Mouse (Mus musculus) layer of hippocampus, postnatal 36 days (tissue): ENCODE results near the gene Sar1b. TPM values are rescaled to one million over a fixed set of nuclear protein-coding genes. Genes with fewer than 3 reads are reported as not detected.

Source experiments
- DNase-seq, 2 experiments: peaks; one replicate each; pipeline ENCODE4 v3.0.0; 2022
- total RNA-seq, 2 experiments: library from RNA; stranded (reverse); gene quantifications; 2 replicates each; pipeline ENCODE4 v1.2.3; 2021

Sar1b gene
- total RNA-seq, 2 experiments from 2014 or later, result 65.6 to 77.6 TPM

DNA sequence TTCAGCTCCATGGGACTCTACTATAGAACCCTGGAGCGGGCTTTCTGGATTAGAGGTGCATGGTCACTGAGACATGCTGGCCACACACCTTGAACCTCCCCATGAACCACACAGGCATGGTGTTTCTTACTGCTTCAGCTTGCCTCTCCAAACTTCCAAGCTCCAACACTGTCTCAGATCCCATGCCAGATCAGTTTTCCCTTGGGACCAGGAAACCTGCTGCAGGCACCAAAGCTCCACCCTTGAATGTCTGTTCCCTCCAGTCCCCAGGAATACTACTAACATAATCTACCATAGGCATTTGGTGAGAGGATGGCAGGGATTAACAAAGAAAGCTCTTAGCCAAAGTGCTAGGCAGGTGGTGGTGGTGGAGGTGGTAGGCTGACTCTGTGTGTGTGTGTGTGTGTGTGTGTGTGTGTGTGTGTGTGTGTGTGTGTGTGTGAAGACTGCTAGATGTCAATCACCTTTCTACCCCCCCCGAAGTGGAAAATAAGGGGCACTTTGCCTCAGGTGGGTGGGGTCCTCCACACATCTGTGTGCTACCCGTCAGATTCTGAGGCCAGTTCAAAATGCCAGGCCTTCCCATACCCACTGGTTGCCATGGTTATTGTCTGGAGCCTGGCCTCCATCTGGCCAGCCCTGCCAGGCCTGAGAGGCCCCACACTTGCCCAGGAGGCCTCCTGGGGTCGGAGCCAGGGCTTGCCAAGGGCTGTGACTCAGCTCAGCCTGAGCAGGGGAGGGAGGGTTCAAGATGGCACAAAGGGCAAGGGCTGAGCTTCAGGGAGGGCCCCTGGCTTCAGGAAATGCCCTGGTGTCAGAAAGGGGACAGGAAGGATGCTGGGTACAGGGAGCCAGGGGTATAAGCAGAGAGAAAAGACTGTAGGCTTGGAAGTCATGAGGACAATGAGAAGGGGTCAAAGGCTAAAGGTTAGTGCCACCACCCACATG is 68.7 kb downstream of the Sar1b start:
- peak in 1 of 2 experiments; percentile 31 for DNase-seq

DNA sequence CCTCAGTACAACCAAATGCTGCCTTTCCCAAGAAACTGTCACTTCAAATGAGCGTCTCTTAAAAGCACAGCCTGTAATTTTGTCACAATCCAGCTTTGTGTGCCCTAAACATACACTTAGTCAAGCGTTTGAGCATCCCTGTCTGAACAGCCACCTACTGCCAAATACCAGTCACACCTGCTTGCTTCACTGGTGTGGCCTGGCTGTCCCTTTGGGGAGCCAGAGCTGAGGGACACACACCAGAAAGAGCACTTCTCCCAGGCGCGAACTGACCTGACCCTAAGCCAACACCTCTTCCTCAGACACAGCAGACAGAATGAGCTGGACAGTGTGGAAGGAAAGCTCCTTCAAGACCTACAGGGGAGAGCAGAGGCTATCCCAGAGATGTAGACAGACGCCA is 69.5 kb downstream of the Sar1b start:
- DNase-seq, result no peak

DNA sequence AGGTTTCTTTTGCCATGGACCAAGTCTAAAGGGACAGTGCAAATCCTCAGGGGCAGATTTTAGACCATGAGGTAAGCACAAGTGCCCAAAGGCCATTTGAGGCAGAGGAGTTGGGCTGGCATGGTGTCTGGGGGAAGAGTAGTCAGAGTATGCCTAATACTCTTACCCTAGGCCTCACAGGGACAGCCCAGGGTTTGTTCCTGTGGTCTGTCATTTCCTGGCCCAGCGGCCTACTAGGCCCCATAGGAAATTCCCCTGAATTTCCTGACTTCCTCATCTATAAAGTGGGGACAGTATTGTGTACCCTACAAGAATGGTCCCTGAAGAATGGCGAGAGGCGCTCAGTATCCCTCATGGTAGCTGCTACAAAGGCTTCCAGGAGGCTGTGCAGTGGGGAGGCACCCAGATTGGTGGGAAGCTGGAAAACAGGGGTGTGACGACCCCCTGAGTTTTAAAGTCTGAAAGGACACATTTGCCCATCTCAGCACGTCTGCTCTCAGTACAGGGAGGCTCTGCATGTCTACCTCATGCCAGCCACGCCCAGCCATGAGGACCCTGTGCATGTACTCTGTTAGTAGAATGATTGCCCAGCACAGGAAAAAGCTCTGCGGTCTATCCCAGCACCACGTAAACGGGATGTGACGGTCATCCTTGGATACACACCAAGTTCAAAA is 70.0 kb downstream of the Sar1b start:
- DNase-seq, result no peak

DNA sequence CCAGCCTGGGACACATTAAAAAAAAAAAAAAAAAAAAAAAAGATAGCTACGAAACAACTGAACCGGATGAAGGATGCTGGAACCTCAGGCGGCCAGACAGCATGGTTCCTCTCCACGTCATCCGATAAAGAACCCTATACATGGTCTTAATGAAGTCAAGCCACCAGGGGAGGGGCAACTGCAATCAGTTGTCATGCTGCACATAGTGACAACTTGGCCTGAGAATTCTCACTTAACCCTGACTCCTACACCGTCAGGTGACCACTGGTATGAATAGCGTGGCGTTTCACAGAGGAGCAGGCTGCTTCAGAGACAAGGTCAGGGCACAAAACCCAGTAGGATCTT is 70.6 kb downstream of the Sar1b start:
- no peak for DNase-seq

DNA sequence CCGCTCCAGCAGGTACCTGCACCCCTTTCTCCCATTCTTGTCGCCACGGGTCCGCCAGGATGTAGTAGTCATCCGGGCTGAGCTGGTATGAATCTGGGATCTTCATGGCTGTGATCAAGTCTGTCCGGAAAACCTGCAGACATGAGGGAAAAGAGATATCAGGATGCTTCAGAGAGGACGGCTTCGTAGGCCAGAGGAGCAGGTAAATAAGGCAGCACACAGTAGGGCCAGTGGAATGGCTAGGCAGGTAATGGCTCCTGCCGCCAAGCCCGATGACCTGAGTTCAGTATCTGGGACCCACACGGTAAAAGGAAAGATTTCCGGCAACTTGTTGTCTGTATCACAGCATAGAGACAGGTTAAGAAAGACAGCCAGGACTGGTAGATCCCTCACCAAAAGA is 72.1 kb downstream of the Sar1b start:
- no peak for DNase-seq

DNA sequence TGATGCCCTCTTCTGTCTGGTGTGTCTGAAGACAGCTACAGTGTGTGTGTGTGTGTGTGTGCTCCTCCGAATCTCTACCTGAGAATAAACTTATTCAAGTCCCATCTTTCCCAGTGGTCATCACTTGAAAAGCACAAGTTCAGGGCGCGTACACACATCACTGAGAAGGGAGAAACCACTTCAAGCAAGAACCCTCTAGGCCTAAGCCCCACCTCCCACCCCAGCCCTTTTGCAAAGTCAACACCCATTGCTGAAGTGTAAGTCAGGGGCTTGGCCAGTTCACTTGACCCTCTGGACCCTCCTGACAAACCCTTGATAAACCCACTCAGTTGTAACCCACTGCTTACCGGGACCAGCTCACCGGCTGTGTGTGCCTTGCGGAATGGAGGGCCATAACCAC is 73.0 kb downstream of the Sar1b start:
- no peak for DNase-seq

DNA sequence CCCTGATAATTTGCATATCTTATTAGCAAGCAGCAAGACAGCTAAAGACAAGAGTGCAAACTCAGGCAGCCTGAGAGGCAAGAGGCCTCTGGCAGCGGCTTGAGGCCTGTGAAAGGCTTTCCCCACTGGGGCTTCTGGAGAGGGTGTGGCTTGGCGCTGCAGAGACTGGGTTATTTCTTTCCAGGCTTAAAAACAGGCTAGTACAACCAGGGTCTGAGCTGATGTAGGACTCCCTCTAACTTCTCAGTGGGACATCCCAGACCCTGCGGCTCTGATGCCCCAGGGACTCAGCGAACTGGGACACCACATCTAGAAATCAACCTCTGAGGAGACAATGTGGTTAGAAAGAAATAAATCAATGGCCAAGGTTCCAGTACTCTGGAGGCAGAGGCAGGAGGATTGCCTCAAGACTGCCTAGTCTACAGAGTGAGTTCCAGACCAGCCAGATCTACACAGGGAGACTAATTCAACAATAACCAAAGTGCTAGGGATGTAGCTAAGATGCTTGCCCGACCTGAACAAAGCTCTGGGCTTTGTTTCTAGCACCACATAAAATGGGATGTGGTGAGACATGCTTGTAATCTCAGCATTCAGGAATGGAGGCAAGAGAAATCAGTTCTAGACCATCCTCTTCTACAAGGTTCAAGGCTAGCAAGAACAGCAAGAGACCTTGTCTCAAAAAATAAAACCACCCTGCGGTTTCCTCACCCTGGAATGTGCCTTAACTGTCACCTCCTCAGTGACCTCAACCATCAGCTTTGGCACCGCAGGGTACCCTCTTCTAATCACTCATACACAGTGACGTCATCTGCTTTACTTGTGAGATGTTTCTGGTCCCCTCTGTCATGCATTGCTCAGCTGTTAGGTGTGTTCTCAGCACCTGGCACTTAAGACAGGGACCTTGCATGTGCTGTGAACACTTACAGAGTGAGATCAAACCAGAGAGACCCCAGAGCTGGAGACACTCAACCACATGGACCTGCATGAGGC is 74.0 kb downstream of the Sar1b start:
- DNase-seq, result no peak

DNA sequence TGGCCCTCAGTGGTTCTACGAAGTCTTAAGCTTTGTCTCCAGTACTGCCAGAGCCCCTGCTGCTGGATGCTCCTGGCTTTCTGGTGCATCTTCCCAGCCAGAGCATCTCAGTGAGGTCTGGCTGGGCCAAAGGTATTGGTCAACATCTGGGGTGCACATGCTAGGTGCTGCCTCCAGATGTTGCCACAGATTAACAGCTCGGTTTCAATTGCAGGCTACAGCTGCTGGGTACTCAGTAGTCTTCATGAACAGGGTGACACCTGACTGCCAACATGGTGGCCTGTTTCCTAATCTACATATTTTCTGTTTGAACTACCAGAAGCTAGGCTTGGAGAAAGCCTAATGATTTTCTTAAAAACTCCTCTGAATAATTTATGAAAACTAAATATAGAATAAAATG is 75.6 kb downstream of the Sar1b start:
- DNase-seq, result no peak

DNA sequence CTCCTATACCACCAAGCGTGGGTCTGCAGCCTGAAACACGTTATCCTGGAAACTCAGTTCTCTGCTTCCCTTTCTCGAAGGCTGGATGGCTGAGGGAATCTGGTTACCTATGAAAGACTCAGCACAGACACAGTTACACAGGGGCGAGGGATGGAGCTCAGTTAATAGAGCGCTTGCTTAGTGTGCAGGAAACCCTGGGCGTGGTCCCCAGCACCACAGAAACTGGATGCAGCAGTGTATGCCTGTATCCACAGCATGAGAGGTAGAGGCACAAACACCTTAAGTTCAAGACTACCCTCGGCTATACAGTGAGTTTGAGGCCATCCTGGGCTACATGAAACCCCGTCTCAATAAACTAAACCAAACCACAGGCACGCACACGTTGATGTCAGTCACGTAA is 76.5 kb downstream of the Sar1b start:
- DNase-seq, result no peak

DNA sequence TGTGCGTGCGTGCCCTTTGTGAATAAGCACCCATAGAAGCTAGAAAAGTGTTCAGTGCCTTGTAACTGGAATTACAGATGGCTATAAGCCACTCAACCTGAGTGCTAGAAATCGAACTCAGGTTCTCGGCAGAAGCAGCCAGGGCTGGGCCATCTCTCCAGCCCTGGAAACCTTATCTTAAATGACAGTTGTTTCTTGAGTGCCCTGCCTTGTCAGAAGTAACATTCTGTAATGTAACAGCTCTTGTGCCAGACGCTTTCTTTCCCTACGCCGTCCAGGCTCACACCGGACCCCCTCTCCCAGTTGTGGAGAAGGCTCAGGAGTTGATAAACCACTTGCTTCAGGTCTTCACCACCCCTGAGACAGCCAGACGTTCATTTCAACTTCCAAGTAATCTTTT is 77.2 kb downstream of the Sar1b start:
- DNase-seq, result no peak

DNA sequence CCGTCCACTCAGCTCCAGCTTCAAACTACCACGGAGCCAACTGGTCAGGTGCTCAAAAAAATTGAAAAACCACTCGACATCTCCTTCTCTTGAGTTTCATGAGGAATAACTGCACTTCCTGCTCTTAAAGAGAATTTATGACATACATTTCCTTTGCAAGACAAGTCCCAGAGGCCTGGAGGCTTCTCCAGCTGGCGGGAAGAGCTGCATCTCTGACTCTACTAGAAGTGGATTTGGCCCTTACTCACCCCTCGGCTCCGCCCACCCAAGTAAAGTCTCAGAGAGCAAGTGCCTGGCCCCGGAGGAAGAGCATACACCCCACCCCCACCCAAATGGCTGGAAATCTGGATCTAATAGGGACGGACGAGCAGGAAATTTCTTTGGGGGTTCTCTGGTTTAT is 77.7 kb downstream of the Sar1b start:
- DNase-seq, result no peak

Other genes starting within 250 kb of the Sar1b start
- 1 to 10 TPM; 7.9 to 9.5 TPM for gene Phykpl, start 178.9 kb upstream of the Sar1b start, total RNA-seq
- gene Hnrnpab, start 156.8 kb upstream of the Sar1b start, total RNA-seq, result 100 to 1,000 TPM; 147 to 154 TPM
- gene Nhp2, start 144.0 kb upstream of the Sar1b start, total RNA-seq, result 10 to 100 TPM; 41.8 to 45.5 TPM
- gene Rmnd5b, start 127.8 kb upstream of the Sar1b start, total RNA-seq, result 10 to 100 TPM; 60.0 to 62.6 TPM
- 10 to 100 TPM; 12.4 to 12.6 TPM for gene N4bp3, start 112.8 kb upstream of the Sar1b start, total RNA-seq
- gene D930048N14Rik, start 112.7 kb upstream of the Sar1b start, total RNA-seq, result 1 to 10 TPM; 1.5 to 1.9 TPM
- 10 to 100 TPM; 41.1 to 43.6 TPM for gene 0610009B22Rik, start 74.8 kb upstream of the Sar1b start, total RNA-seq
- 10 to 100 TPM; 18.4 to 23.0 TPM for gene Sec24a, start 53 bp upstream of the Sar1b start, total RNA-seq
- gene Jade2, start 94.0 kb downstream of the Sar1b start, total RNA-seq, result 10 to 100 TPM; 36.0 to 36.5 TPM
- 10 to 100 TPM; 32.7 to 33.4 TPM for gene Cdkn2aipnl, start 204.0 kb downstream of the Sar1b start, total RNA-seq
- gene Ube2b, start 237.1 kb downstream of the Sar1b start, total RNA-seq, result 100 to 1,000 TPM; 205 to 208 TPM
- 10 to 100 TPM; 15.0 to 19.8 TPM for gene Cdkl3, start 240.5 kb downstream of the Sar1b start, total RNA-seq